Comparison of ENCODE assay signal across 18 mouse cellular contexts in genomic region chr16:66731212-66731611, GRCm38 (mm10).
DNase-seq lines count a peak whose midpoint lies in the region; ATAC-seq lines count a peak whose summit lies in the region.
"Had no signal": no experiment of that assay in that cellular context is flagged by ENCODE, and none has a peak within 500 bp of the region (broad histone marks: within the 10 kb centered on the region; RNA-seq: fewer than 3 reads in every experiment).

No protein-coding gene starts in this region.

- H3K27ac ChIP-seq in midbrain, embryonic 11.5 days (ENCODE audit: low read depth, low read length), result no peak overlapping the region
- H3K27ac ChIP-seq in midbrain, embryonic 10.5 days (replicated peaks), result no peak overlapping the region
- no peak overlapping the region for H3K27ac ChIP-seq in hindbrain, embryonic 12.5 days
- H3K27ac ChIP-seq in midbrain, embryonic 15.5 days, result no peak overlapping the region
- H3K27ac ChIP-seq: embryonic facial prominence, embryonic 13.5 days; macrophage had no signal

- no peak overlapping the region for H3K4me3 ChIP-seq in midbrain, embryonic 11.5 days (ENCODE audit: low read depth, low read length)
- no peak overlapping the region for H3K4me3 ChIP-seq in midbrain, embryonic 10.5 days
- no peak overlapping the region for H3K4me3 ChIP-seq in hindbrain, embryonic 12.5 days
- H3K4me3 ChIP-seq in midbrain, embryonic 15.5 days, result no peak overlapping the region
- H3K4me3 ChIP-seq: embryonic facial prominence, embryonic 13.5 days had no signal

- H3K27me3 ChIP-seq in midbrain, embryonic 11.5 days (ENCODE audit: control insufficient read depth, insufficient read depth, low read length), result no peaks in the 10 kb centered on the region
- H3K27me3 ChIP-seq in midbrain, embryonic 10.5 days (ENCODE audit: low read depth, poor library complexity, severe bottlenecking), result no peaks in the 10 kb centered on the region
- H3K27me3 ChIP-seq in hindbrain, embryonic 12.5 days, result no peaks in the 10 kb centered on the region
- H3K27me3 ChIP-seq in midbrain, embryonic 15.5 days (replicated peaks), result no peaks in the 10 kb centered on the region
- H3K27me3 ChIP-seq: embryonic facial prominence, embryonic 13.5 days had no signal

- WGBS in midbrain, embryonic 11.5 days, result 70% methylated on average over 3 of the region's 3 CpGs
- 72% methylated on average over 3 of the region's 3 CpGs for WGBS in midbrain, embryonic 10.5 days
- WGBS in hindbrain, embryonic 12.5 days, result 45% methylated on average over 3 of the region's 3 CpGs
- 37% methylated on average over 3 of the region's 3 CpGs for WGBS in midbrain, embryonic 15.5 days

- H3K4me2 ChIP-seq in midbrain, embryonic 11.5 days, result no peak overlapping the region
- H3K4me2 ChIP-seq in hindbrain, embryonic 12.5 days (replicated peaks), result no peak overlapping the region
- no peak overlapping the region for H3K4me2 ChIP-seq in midbrain, embryonic 15.5 days
- H3K4me2 ChIP-seq: embryonic facial prominence, embryonic 13.5 days; heart, embryonic 11.5 days had no signal

- peak; percentile 73 for ATAC-seq in midbrain, embryonic 11.5 days (ENCODE audit: low FRiP score)
- ATAC-seq in hindbrain, embryonic 12.5 days (ENCODE audit: low FRiP score), result peak; percentile 85
- peak; percentile 97 for ATAC-seq in midbrain, embryonic 15.5 days (replicated peaks)
- ATAC-seq: activated CD4-positive, CD25-positive, alpha-beta regulatory T cell, adult 4 months had no signal

- H3K9ac ChIP-seq in midbrain, embryonic 11.5 days (ENCODE audit: low read length), result no peak overlapping the region
- no peak overlapping the region for H3K9ac ChIP-seq in hindbrain, embryonic 12.5 days
- H3K9ac ChIP-seq in midbrain, embryonic 15.5 days, result no peak overlapping the region
- H3K9ac ChIP-seq: embryonic facial prominence, embryonic 13.5 days had no signal

- H3K9me3 ChIP-seq in midbrain, embryonic 11.5 days (ENCODE audit: control insufficient read depth, low read length), result no peaks in the 10 kb centered on the region
- no peaks in the 10 kb centered on the region for H3K9me3 ChIP-seq in midbrain, embryonic 10.5 days (replicated peaks)
- H3K9me3 ChIP-seq in hindbrain, embryonic 12.5 days (replicated peaks), result no peaks in the 10 kb centered on the region
- no peaks in the 10 kb centered on the region for H3K9me3 ChIP-seq in midbrain, embryonic 15.5 days
- H3K9me3 ChIP-seq: embryonic facial prominence, embryonic 13.5 days had no signal

- no peak for DNase-seq in midbrain, embryonic 11.5 days (ENCODE audit: low spot score, missing footprints)
- DNase-seq in midbrain, embryonic 10.5 days (ENCODE audit: low spot score), result no peak
- DNase-seq in lung, postnatal 10 days, result no peak
- no peak for DNase-seq in cerebellum, adult 11 months
- no peak for DNase-seq in heart, adult 18-20 months
- DNase-seq: adrenal gland, postnatal 36 days; cerebellum, adult 8-10 months; gastrocnemius, postnatal 10 days; kidney, adult 8-10 months; kidney, postnatal 4 days; lung, adult 2 months; thymus, postnatal 25 days had no signal

- no peaks in the 10 kb centered on the region for H3K4me1 ChIP-seq in midbrain, embryonic 11.5 days (ENCODE audit: control insufficient read depth, insufficient read depth, low read length)
- no peaks in the 10 kb centered on the region for H3K4me1 ChIP-seq in midbrain, embryonic 10.5 days
- no peaks in the 10 kb centered on the region for H3K4me1 ChIP-seq in hindbrain, embryonic 12.5 days
- no peaks in the 10 kb centered on the region for H3K4me1 ChIP-seq in midbrain, embryonic 15.5 days
- H3K4me1 ChIP-seq: embryonic facial prominence, embryonic 13.5 days had no signal

- no peaks in the 10 kb centered on the region for H3K36me3 ChIP-seq in midbrain, embryonic 11.5 days (ENCODE audit: control insufficient read depth, insufficient read depth, low read length)
- no peaks in the 10 kb centered on the region for H3K36me3 ChIP-seq in midbrain, embryonic 10.5 days
- no peaks in the 10 kb centered on the region for H3K36me3 ChIP-seq in hindbrain, embryonic 12.5 days
- H3K36me3 ChIP-seq in midbrain, embryonic 15.5 days (replicated peaks), result no peaks in the 10 kb centered on the region
- H3K36me3 ChIP-seq: embryonic facial prominence, embryonic 13.5 days had no signal
